Mouse (Mus musculus) natural killer cell, adult 2 months (primary cell): ENCODE data around the gene Vasp.

ENCODE experiments used
- DNase-seq, 2 experiments: peaks; one replicate each; pipeline ENCODE4 v3.0.0; 2022; ENCODE audit warnings: low spot score in 2 of 2

Vasp gene

GRCm38 (mm10) chr7:19236411-19236810 lies 35.2 kb downstream of the Vasp start:
- DNase-seq = no peak

GRCm38 (mm10) chr7:19235092-19235671 lies 36.4 kb downstream of the Vasp start:
- DNase-seq = no peak

- no peak for DNase-seq
Measured at GRCm38 (mm10) chr7:19234652-19235051, 37.0 kb downstream of the Vasp start.

DNA sequence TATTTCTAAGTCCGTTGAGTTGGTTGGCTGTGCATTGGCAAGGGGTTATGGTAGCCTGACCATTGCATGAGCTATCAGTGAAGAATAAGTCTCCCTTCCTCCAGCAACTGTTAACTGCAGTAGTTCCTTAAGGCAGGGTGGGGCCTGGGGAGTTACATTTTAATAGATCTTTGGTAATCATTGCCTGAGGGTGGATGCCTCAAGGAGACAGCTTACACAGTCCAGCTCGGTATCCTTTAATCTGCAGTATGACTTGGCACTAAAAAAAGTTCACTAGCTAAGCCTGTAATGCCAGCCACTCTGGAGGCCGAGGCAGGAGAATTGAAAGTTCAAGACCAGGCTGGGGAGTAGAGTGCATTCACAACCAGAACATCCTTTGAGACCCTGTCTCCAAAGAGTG lies 39.8 kb downstream of the Vasp start:
- DNase-seq = no peak

- DNase-seq = no peak
Measured at GRCm38 (mm10) chr7:19230899-19231298, 40.7 kb downstream of the Vasp start.

GRCm38 (mm10) chr7:19230041-19230580 lies 41.5 kb downstream of the Vasp start:
- no peak for DNase-seq

DNA sequence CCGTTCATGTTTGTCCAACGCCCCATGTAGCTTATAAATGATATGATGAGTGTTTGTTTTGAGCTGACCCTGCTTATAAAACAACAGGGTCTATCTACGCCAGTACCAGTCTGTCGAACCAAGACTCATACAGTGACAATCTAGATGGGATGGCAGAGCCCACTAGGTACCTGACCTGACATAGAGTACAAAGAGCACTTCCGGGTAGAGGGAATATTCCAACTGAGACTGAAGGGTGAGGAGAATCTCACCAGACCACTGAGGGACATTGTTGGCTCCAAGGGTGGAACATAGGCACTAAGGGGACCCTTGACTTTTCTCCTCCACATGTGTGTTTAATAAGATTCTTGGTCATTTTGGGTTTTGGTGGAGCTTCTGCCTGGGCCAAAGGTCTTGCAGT lies 42.2 kb downstream of the Vasp start:
- no peak for DNase-seq

DNA sequence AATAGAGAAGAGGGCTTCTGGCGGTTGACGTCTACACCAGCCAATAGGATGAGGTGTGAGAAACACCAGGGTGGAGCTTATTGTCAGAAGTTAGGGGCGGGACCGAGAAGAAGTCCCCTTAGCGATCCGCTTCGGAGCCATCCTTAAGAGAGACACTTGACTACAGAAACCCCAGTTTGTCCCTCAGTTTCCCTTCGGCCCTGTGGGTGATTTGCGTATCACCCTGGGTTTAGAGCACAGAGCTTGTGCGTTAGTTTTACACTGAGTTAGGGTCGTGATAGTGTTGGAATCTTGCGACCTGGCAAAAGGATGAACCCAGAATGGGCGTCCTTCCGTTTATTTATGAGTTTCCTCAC lies 42.8 kb downstream of the Vasp start:
- no peak for DNase-seq

DNA sequence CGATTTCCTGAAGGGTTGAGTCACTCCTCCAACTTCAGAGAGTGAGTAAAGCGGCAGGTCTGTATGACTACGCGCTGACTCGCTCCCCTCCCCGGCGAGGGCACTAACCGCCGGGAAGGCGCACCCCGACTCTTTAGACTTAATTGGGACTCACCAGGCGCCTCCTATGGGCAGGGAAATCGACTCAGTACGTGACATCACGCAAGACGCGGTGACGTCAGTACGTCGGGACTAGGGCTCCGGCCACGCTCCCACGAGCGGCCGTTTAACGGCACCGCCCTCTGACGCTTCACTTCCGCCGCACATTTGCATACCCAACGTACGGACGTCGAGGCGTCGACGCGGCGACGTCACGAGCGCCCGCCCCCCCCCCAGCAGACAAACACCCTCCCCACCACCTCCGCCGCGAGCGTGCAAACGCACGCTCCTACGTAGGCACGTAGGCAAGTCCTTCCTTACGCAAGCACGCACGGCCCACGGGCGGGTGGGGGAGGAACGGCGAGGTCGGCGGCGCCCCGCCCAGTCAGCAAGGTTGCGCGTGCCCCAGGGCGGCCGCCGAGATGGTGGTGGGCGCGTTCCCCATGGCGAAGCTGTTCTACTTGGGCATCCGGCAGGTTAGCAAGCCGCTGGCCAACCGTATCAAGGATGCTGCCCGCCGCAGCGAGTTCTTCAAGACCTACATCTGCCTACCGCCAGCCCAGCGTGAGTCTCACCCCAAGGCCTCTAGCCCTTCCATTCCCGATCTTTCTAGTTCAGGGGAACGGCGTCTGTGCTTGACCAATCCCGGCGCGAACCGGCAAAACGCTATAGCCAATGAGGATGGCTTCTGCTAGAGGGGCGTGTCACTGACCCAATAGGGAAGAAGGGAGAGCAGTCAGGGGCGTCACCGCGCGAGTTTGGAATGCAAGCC lies 43.5 kb downstream of the Vasp start, which contains the start of gene Opa3:
TSS of gene Opa3 (plus strand) at position 452 of the 910 bp plus-strand sequence.
- peak; percentile 99 for DNase-seq

DNA sequence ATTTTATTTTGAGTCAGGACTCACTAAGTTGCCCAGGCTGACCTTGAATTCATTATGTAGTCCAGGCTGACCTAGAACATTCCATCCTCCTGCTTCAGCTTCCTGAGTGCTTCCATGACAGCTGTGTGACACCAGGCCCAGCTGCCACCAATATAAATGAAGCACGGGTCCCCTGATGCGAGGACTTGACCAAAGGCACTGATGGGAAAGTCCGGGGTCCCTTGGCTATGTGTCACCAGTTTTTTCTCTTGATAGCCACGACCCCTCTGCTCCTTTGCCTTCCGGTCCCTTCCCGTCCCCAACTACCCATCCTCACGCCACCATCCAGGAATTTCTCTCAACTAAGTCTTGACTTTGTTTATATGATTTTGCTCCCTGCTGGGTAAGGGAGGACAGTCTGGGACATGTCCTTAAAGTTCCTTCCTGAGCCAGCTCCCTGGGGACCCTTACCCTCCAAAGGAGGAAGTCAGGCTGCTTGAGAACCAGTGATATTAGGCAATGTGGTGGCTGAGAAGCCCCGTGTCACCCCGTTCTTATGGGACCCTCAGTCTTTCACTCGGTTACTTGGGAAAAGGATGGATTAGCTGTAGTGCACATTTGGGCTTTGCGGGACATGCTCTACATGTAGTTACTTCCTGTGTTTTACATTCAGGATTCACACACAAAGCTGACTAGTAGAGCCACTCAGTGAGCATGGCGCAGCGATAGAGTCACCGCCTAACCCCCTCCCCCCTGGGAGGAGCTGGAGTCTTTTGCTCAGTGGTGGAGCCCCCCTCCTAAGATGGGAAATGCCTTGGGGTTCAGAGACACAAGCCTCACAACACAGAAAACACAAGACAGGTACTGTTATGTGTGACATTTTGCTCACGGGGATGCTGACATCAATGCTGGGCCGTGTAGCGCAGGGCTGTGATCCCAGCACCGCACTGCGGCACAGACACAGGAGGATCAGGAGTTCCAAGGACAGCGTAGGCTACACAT lies 44.5 kb downstream of the Vasp start:
- peak in 1 of 2 experiments; percentile 58 for DNase-seq

DNA sequence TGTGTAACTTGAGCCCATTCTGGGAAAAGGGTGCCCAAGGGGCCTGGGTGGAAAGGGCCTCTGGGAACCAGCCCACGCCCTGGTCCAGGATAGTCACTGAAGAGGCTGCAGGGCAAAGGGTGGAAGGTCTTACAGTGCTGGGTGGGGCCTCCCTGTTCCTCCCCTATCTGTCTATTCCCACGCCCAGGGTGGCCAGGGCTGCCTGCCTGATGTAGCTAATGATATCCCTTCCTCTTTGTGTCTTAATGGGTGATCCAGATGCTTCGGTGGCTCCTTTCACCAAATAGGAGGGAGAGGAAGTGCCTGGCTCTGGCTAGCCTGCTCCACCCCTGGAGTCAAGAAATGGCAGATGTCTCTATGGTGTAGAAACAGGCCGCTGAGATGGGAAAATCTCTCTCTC lies 46.7 kb downstream of the Vasp start:
- no peak for DNase-seq

DNA sequence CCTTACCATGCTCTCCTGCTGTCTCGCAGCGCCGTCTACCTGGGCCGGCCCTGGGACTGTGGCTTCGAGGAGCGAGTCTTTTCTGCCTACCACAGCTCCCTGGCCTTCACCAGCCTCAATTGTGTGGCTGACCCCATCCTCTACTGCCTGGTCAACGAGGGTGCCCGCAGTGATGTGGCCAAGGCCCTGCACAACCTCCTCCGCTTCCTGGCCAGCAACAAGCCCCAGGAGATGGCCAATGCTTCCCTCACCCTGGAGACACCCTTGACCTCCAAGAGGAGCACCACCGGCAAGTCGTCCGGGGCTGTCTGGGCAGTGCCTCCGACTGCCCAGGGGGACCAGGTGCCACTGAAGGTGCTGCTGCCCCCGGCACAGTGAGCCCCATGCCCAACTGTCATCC lies 48.7 kb downstream of the Vasp start:
- DNase-seq = no peak

DNA sequence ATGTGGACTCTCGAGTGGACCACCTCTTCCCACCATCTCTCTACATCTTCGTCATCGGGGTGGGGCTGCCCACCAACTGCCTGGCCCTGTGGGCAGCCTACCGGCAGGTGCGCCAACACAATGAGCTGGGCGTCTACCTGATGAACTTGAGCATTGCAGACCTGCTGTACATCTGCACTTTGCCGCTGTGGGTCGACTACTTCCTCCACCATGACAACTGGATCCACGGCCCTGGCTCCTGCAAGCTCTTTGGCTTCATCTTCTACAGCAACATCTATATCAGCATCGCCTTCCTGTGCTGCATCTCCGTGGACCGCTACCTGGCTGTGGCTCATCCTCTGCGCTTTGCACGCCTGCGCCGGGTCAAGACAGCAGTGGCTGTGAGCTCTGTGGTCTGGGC lies 49.4 kb downstream of the Vasp start:
- DNase-seq = no peak

- DNase-seq = no peak
Measured at GRCm38 (mm10) chr7:19220061-19220460, 51.6 kb downstream of the Vasp start.

- no peak for DNase-seq
Measured at GRCm38 (mm10) chr7:19217944-19218343, 53.7 kb downstream of the Vasp start.

GRCm38 (mm10) chr7:19217492-19217891 lies 54.1 kb downstream of the Vasp start:
- no peak for DNase-seq

GRCm38 (mm10) chr7:19214940-19215339 lies 56.7 kb downstream of the Vasp start:
- no peak for DNase-seq

GRCm38 (mm10) chr7:19214369-19214768 lies 57.2 kb downstream of the Vasp start:
- no peak for DNase-seq

DNA sequence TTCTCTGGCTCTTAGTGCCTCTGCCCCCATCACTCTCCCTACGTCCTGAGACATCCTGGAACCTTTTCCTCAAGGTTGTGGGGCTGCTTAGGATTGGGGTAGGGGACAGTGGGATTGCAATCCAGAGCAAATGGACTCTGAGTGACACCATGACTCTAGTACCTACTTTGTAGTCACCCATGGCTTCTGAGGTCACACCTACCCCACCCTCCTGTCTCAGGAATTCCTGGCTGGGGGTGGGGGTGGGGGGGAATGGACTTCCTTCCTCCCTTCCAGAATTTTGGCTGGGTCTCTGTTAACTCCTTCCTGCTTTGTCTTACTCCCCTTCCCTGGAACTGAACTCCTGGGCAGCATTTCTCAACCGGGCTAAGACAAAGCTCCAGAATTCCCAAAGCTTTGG lies 58.2 kb downstream of the Vasp start:
- no peak for DNase-seq

DNA sequence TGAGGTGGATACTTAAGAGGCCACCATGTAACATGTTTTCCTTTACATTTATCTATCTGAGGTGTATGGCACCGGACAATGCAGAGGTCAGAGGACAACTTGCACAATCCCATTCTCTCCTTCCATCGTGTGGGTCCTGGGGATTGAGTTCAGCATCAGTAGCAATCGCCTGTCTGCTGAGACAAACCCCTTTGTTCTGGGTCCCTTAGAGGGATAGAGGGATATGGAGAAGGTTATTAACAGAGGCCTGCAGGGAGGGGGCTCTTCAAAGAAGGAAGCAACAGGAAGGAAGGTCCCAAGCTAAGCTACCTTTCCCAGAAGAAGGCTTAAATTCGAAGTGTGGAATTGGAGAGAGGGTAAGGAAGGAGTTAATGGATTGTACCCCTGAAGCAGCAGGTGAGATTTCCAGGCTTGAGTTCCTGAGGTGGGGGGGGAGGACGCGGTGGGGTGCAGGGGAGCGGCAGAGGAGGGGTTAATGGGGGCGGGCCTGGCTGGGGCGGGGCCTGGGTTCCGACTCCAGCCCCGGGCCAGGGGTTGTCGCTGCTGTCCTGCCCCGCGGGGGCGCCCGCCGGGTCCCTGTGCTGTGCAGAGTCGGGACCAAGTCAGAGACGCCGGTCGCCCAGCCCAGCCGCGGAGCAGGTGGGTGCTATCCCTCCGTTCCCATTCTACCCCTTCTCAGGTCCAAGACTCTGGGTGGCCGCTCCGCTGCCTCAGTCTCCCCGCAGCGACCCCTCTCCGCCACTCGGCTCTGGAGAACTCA lies 59.4 kb downstream of the Vasp start, which contains the start of gene Gpr4:
TSS of gene Gpr4 (plus strand) at position 543 of the 760 bp plus-strand sequence.
- DNase-seq = no peak
